Mouse (Mus musculus): ENCODE measurements around the gene Lcp2. TPM values are rescaled to one million over a fixed set of nuclear protein-coding genes. Genes with fewer than 3 reads are reported as not detected.
A peak's percentile ranks its signal among the peaks of the same experiment; 100 is the strongest.

Gene Lcp2
- total and polyA plus RNA-seq, 3 experiments, result 55.7 to 70.0 (median 66.4) TPM

DNA sequence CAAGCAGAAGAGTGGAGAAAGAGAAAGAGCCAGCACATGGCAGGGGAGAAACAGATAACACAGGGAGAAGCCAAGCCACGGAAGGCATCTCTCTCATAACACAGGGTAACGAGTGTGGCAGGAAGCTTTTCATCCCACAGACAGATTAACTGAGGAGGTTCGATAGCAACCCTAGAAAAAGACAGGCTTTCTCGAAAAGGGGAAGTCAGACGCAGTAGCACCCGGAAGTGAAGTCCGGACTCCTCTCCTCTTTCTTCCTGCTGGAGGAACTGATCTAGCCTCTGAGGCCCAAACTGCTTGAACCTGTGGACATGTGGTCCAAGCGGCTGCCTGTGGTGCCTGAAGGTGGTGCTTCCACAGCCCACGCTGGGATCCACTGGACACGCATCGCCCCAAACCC is 38.5 kb upstream of the Lcp2 start:
- peak; percentile 83; the same call in 1 of the 2 replicates for TF ChIP-seq MAZ (IDR thresholded peaks at IDR 0.05; ENCODE audit: low read depth, low read length)
- TF ChIP-seq SIN3A (IDR thresholded peaks at IDR 0.05; ENCODE audit: low read length), result peak; percentile 61
- peak; percentile 57 to 92; a peak in 3 of 4 replicates for TF ChIP-seq POLR2A (IDR thresholded peaks at IDR 0.05; ENCODE audit: control insufficient read depth in 1 of 2, insufficient read depth in 1 of 2, low read depth in 1 of 2, low read length in 2 of 2, poor library complexity in 1 of 2)
- peak; percentile 63 for TF ChIP-seq TAL1 (IDR thresholded peaks at IDR 0.05; ENCODE audit: low read length)
- no peak; the same call in 1 of the 2 replicates for TF ChIP-seq ZNF384 (IDR thresholded peaks at IDR 0.05; ENCODE audit: low read depth, low read length)
- TF ChIP-seq USF1 (IDR thresholded peaks at IDR 0.05; ENCODE audit: low read depth, low read length), result peak; percentile 53
- TF ChIP-seq HCFC1 (IDR thresholded peaks at IDR 0.05; ENCODE audit: low read depth, low read length), result peak; percentile 82
- no peak for TF ChIP-seq GABPA (IDR thresholded peaks at IDR 0.05; ENCODE audit: low read depth, low read length)
- TF ChIP-seq UBTF (IDR thresholded peaks at IDR 0.05; ENCODE audit: borderline replicate concordance, insufficient read depth, low read depth, low read length), result 0 out of 2 replicates have a peak, but pooled peaks have one; percentile 58
- TF ChIP-seq TCF12 (IDR thresholded peaks at IDR 0.05; ENCODE audit: low read depth, low read length), result peak; percentile 78
- peak; percentile 97 for TF ChIP-seq MYC (IDR thresholded peaks at IDR 0.05; ENCODE audit: low read depth, low read length)
- peak; percentile 93 for TF ChIP-seq TBP (IDR thresholded peaks at IDR 0.05; ENCODE audit: low read depth, low read length)
- TF ChIP-seq KAT2A (conservative IDR thresholded peaks at IDR 0.05; ENCODE audit: low read depth, low read length), result no peak; the same call in 1 of the 2 replicates
- no peak; the same call in 1 of the 2 replicates for TF ChIP-seq RAD21 (IDR thresholded peaks at IDR 0.05; ENCODE audit: low read depth, low read length)
- no peak for TF ChIP-seq E2F4 (IDR thresholded peaks at IDR 0.05; ENCODE audit: borderline replicate concordance, low read depth, low read length)
- TF ChIP-seq ELF1 (IDR thresholded peaks at IDR 0.05; ENCODE audit: low read depth, low read length), result peak; percentile 96
- TF ChIP-seq RCOR1 (IDR thresholded peaks at IDR 0.05; ENCODE audit: low read depth, low read length), result peak; percentile 92
- 0 out of 2 replicates have a peak, but pooled peaks have one; percentile 35 for TF ChIP-seq JUND (IDR thresholded peaks at IDR 0.05; ENCODE audit: low read depth, low read length)
- TF ChIP-seq POLR2AphosphoS2 (IDR thresholded peaks at IDR 0.05; ENCODE audit: low read length), result peak; percentile 85
- peak; percentile 87 for TF ChIP-seq GATA1 (IDR thresholded peaks at IDR 0.05; ENCODE audit: low read depth, low read length)
- TF ChIP-seq MAX (IDR thresholded peaks at IDR 0.05; ENCODE audit: low read length), result peak; percentile 68
- TF ChIP-seq EP300 (IDR thresholded peaks at IDR 0.05; ENCODE audit: low read depth in 1 of 2, low read length in 2 of 2), result peak; percentile 85 to 89
- peak; percentile 53 for TF ChIP-seq MXI1 (IDR thresholded peaks at IDR 0.05; ENCODE audit: low read depth, low read length)
- peak; percentile 88 for TF ChIP-seq NELFE (IDR thresholded peaks at IDR 0.05; ENCODE audit: low read depth, low read length)
- TF ChIP-seq ETS1 (IDR thresholded peaks at IDR 0.05; ENCODE audit: low read depth, low read length), result peak; percentile 89
- no peak for TF ChIP-seq NRF1 (IDR thresholded peaks at IDR 0.05; ENCODE audit: insufficient read depth, low read depth, low read length, poor library complexity, severe bottlenecking)
- peak overlapping the region; percentile 47 to 55 for H3K4me3 ChIP-seq (ENCODE audit: control insufficient read depth in 1 of 2, insufficient read depth in 1 of 2, low read depth in 2 of 2, low read length in 2 of 2)
- H3K27ac ChIP-seq (ENCODE audit: control insufficient read depth, low read depth, low read length), result peak overlapping the region; percentile 97
- no peaks in the 10 kb centered on the region for H3K9me3 ChIP-seq (replicated peaks; ENCODE audit: insufficient read depth, low read length)
- H3K79me2 ChIP-seq (ENCODE audit: control insufficient read depth, insufficient read depth, low read length, poor library complexity), result no peaks in the 10 kb centered on the region; the same call in 1 of the 2 replicates
- peak; percentile 97 for DNase-seq (ENCODE audit: low read depth, low spot score)
- peaks cover 38 to 43% of the 10 kb centered on the region in 2 experiments for H3K4me1 ChIP-seq (ENCODE audit: control insufficient read depth in 1 of 2, insufficient read depth in 2 of 2, low read length in 2 of 2)
- H3K36me3 ChIP-seq (ENCODE audit: control insufficient read depth in 1 of 2, insufficient read depth in 2 of 2, low read length in 2 of 2), result peaks cover 0 to 41% of the 10 kb centered on the region in 2 experiments; a peak in 2 of 4 replicates
- no peaks in the 10 kb centered on the region for H3K27me3 ChIP-seq (ENCODE audit: control insufficient read depth in 1 of 2, insufficient read depth in 2 of 2, low read length in 2 of 2)
- peak overlapping the region; percentile 80 for H3K9ac ChIP-seq (ENCODE audit: control insufficient read depth, low read depth, low read length, poor library complexity, severe bottlenecking)
